Comparison of ENCODE assay signal across 23 mouse cellular contexts in the genomic region with DNA sequence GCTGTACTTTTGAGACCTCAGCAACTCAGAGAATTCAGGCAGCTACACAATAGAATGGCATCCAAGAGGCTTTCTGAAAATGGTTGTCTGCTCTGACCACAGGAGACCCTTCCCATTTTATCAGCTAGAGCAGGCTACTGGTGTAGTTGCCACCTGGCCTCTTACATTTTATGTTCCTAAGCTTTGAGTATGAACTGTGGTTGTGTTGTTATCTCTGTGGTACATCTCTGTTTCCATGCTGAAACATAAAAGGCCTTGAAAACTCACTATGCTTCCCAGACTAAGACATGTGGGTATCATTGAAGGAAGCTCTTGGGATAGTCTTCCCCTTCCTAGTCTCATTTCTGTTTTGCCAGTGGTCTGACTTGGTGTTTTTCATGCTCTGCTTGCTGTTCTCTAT. TPM values are rescaled to one million over a fixed set of nuclear protein-coding genes. Genes with fewer than 3 reads are reported as not detected.
DNase-seq lines count a peak whose midpoint lies in the region; TF ChIP-seq lines count a peak whose summit lies in the region.
"Had no signal": no experiment of that assay in that cellular context is flagged by ENCODE, and none has a peak within 500 bp of the region (broad histone marks: within the 10 kb centered on the region; RNA-seq: fewer than 3 reads in every experiment).

No protein-coding gene starts in this region.

- no peak for TF ChIP-seq CTCF in heart, adult 2 months (IDR thresholded peaks at IDR 0.05)

- H3K79me2 ChIP-seq in heart, adult 2 months (replicated peaks; ENCODE audit: control insufficient read depth, insufficient read depth, low read length), result peaks cover 1% of the 10 kb centered on the region; the same call in 1 of the 2 replicates

- H3K27me3 ChIP-seq in heart, adult 2 months (ENCODE audit: control insufficient read depth, insufficient read depth, low read length), result no peaks in the 10 kb centered on the region
- H3K27me3 ChIP-seq: embryonic facial prominence, embryonic 12.5 days; forebrain, embryonic 13.5 days; forebrain, embryonic 15.5 days had no signal

- TF ChIP-seq EP300 in heart, adult 2 months (IDR thresholded peaks at IDR 0.05; ENCODE audit: insufficient read depth, low read depth, low read length), result no peak

- intact Hi-C loops in heart, adult 2 months (cut with DNase I), result loop anchor here (5.0 kb wide), 1 partner anchor 50 kb away; the partner anchor contains the start of gene Dgkd
- intact Hi-C loops in left cerebral cortex, postnatal 25 days (cut with DNase I), result no loop called here

- TF ChIP-seq POLR2A in heart, adult 2 months (IDR thresholded peaks at IDR 0.05; ENCODE audit: insufficient read depth, low read depth, low read length), result no peak

- peaks cover 8% of the 10 kb centered on the region for H3K36me3 ChIP-seq in heart, adult 2 months (ENCODE audit: control insufficient read depth, insufficient read depth, low read length)
- H3K36me3 ChIP-seq: embryonic facial prominence, embryonic 12.5 days; forebrain, embryonic 15.5 days had no signal

- DNase-seq in heart, adult 11 months, result peak; percentile 34
- no peak for DNase-seq in heart, adult 2 months
- DNase-seq in testis, postnatal 10 days (ENCODE audit: low spot score), result peak; percentile 1
- no peak for DNase-seq in testis, postnatal 14 days (ENCODE audit: low spot score)
- peak; percentile 5 for DNase-seq in thymus, postnatal 4 days
- no peak for DNase-seq in thymus, postnatal 10 days (ENCODE audit: low spot score in 2 of 2)
- peak; percentile 14 for DNase-seq in CD4-positive helper T cell, adult 2 months (ENCODE audit: low read depth, low spot score)
- DNase-seq in left cerebral cortex, postnatal 25 days (ENCODE audit: low spot score in 2 of 2), result no peak
- DNase-seq: adrenal gland, adult 2 months; adrenal gland, postnatal 10 days; adrenal gland, postnatal 25 days; B cell, adult 2 months; cerebellum, adult 11 months; cerebellum, adult 18-20 months; cerebellum, adult 8-10 months; cerebellum, adult 9-11 months; cerebellum, postnatal 14 days; cerebellum, postnatal 36 days; forebrain, postnatal 0 days had no signal

- H3K4me3 ChIP-seq in heart, adult 2 months, result no peak overlapping the region
- H3K4me3 ChIP-seq: embryonic facial prominence, embryonic 10.5 days; embryonic facial prominence, embryonic 12.5 days; forebrain, embryonic 13.5 days; forebrain, embryonic 15.5 days had no signal

- peaks cover 15% of the 10 kb centered on the region for H3K4me1 ChIP-seq in heart, adult 2 months (ENCODE audit: control insufficient read depth, insufficient read depth, low read length)
- H3K4me1 ChIP-seq: embryonic facial prominence, embryonic 12.5 days; forebrain, embryonic 13.5 days; forebrain, embryonic 15.5 days had no signal

- no peak overlapping the region for H3K9ac ChIP-seq in heart, adult 2 months (ENCODE audit: low read depth, low read length)
- H3K9ac ChIP-seq: embryonic facial prominence, embryonic 12.5 days; forebrain, embryonic 13.5 days; forebrain, embryonic 15.5 days; forebrain, postnatal 0 days had no signal

- no peak overlapping the region; the same call in 1 of the 2 replicates for H3K27ac ChIP-seq in heart, adult 2 months
- H3K27ac ChIP-seq: embryonic facial prominence, embryonic 10.5 days; embryonic facial prominence, embryonic 12.5 days; forebrain, embryonic 13.5 days; forebrain, embryonic 15.5 days had no signal

RNA-seq across cellular contexts. Expression of gene Dgkd, which starts 49.1 kb away (rescaled TPM):
- total RNA-seq in heart, adult 2 months (2021), result 10 to 100 TPM; 40.8 to 47.3 TPM
- 23.5 and 34.7 TPM in 2 replicates for polyA plus RNA-seq in heart, adult 2 months (2012; rRNA removed)
- total RNA-seq in left cerebral cortex, postnatal 25 days (2021), result 100 to 1,000 TPM; 106 to 107 TPM

Comparison
In these comparisons a context has a peak if more than half of its experiments do, and no peak if none do; other contexts are left out.
1. DNase-seq: peak in heart, adult 11 months (single experiment), testis, postnatal 10 days (single experiment), thymus, postnatal 4 days (single experiment) and CD4-positive helper T cell, adult 2 months (single experiment); none in heart, adult 2 months (0 of 2), testis, postnatal 14 days (single experiment), thymus, postnatal 10 days (0 of 2) and left cerebral cortex, postnatal 25 days (0 of 2).